Mouse (Mus musculus) kidney, postnatal 14 days (tissue): Measurements from ENCODE around the gene Unkl.
A peak's percentile ranks its signal among the peaks of the same experiment; 100 is the strongest.
"Not testable (repeated sequence)": the region's sequence is repeated elsewhere in the genome, so short reads cannot be mapped to it uniquely, and the experiment has no call there.

Source experiments
- DNase-seq: peaks from one replicate; pipeline ENCODE4 v3.0.0; 2022; ENCODE audit warnings: mixed read lengths

Gene Unkl

GRCm38 (mm10) chr17:25220746-25221145, 32.5 kb downstream of the Unkl start:
- no peak for DNase-seq

GRCm38 (mm10) chr17:25221821-25222503, 33.8 kb downstream of the Unkl start:
- DNase-seq = peak; percentile 82

DNA sequence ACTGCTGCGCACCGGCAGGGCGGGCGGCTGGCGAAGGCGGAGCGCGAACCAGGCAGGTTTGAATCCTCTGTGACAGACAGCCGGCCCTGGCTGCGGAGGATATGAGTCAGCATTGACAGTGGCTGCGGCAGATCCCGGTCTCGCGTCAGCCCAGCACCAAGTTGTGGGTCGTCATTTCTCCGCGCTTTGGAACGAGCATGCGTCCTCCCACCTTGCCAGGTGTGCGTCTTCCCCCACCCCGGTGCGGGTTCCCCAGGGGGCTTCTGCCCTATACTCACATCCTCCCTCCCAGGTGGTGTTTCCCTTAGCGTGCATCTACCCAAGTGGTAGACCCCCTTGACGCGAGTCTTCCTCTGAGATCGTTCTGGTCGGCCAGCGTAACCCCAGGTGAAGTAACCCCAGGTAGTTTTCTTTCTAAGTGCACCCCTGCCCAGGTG, 34.3 kb downstream of the Unkl start:
- DNase-seq = not testable (repeated sequence)

GRCm38 (mm10) chr17:25222951-25223601, 34.9 kb downstream of the Unkl start:
- DNase-seq = no peak

GRCm38 (mm10) chr17:25224586-25225222, 36.5 kb downstream of the Unkl start:
- peak; percentile 11 for DNase-seq

DNA sequence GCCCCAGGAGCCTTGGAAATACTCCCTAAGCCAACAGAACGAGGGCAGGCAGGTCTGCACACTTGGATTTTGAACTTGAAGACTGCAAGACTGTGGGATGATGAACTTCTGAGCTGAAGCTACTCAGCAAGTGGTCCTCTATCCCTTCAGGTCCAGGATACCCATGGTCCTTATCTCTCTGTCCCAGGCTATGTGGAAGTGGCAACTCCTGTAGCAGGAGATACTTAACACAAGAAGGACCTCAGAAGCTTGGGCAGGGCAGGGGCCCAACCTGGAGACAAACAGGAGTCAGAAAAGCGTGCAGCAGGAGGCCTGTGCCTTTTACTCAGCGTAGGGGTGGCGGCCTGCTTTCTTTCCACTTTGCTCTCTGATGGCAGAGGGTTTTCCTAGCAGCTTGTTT, 37.5 kb downstream of the Unkl start:
- DNase-seq = no peak

GRCm38 (mm10) chr17:25227991-25228390, 39.8 kb downstream of the Unkl start:
- DNase-seq = peak; percentile 39

DNA sequence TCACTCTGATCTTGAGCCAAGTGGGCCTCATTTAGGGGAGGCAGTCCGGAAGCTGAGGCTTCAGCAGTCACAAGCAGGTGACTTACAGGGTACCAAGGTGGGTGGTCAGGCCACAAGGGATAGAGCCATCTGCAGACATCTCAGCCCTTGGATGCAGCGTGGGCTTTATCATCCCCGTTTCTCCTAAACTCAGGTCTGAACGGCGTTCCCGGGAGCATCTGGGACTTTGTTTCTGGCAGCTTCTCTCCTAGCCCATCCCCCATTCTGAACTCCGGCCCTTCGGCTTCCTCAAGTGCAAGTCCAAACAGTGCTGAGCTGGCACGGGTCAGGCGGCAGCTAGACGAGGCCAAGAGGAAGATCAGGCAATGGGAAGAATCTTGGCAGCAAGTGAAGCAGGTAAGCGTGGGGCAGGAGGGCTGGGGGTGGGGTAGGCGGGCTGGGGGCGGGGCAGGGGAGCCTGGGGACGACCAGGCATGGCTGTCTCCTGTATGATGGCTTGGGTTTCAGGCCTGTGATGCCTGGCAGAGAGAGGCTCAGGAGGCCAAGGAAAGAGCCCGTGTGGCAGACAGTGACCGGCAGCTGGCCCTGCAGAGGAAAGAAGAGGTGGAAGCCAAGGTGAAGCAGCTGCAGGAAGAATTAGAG, 41.9 kb downstream of the Unkl start:
- DNase-seq = peak; percentile 34

- DNase-seq = peak; percentile 66
These were observed 42.5 kb downstream of the Unkl start for GRCm38 (mm10) chr17:25230700-25231099.

DNA sequence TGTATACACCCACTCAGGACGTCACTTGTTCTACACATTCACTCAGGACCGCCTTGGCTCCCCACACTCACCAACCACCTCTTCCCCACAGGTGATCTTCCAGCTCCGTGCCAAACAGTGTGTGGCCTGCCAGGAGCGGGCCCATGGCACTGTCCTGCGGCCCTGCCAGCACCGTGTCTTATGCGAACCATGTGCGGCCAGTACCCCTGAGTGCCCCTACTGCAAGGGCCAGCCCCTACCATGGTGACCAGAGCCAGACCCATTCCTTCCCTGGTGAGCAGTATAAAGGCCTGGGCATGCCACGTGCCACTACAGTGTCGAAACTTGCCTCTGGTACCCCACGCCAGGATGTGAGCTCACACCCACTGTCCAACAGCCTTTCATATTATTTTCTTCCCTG, 43.4 kb downstream of the Unkl start:
- not testable (repeated sequence) for DNase-seq

GRCm38 (mm10) chr17:25235635-25236034, 47.4 kb downstream of the Unkl start:
- DNase-seq = no peak

GRCm38 (mm10) chr17:25239695-25240636, 51.8 kb downstream of the Unkl start, which contains the start of the genes Gnptg and Tsr3:
Gene Gnptg (minus strand): TSS chr17:25240124.
Gene Tsr3 (plus strand): TSS chr17:25240170.
- peak; percentile 93 for DNase-seq

DNA sequence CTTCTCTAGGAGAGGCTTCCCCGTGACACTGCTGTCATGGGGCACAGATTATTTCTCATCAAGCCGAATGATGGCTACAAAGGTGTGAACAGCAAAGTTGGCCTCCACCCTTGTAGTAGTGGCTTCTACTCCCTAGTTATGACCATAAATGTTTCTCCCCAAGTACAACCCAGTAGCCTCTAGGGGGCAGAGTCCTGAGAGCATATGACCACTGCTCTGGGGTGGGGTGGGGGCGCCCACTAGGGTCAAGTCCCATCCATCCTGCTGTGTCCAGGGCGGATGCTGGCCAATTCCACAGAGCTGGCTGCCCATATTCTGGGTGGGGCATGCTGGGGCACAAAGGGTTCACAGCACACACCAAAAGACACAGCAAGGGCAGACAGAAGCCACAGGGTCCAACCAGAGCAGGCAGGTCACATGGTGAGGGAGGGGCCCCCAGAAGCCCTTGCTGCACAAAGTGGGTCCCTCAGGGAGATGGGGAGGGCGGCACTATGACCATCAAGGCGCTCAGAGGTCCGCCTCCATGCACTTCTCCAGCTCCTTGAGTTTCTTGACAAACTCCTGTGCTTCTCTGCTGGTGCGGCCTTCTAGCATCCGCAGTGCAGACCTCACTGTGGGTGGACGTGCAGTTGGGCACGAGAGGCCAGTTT, 55.1 kb downstream of the Unkl start:
- DNase-seq = no peak

DNA sequence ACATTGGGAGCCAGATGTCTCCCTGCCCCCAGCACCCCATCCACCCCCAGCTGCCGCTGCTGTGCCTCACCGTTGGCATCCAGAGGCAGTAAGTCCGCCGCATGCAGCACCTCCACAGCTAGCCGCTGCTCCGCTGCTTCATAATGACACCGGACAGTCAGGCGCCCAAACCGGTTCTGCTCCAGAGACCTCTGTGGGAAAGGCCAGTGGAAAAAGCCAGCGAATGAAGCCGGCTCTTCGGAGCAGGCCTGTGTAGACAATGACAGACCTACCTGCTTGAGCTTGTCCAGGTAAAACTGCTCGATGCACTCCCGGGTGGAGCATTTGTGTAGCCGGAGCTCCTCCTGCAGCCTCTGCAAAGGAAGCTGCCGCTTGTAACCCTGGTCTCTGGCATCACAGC, 56.0 kb downstream of the Unkl start:
- DNase-seq = peak; percentile 32

- DNase-seq = no peak
These were observed 60.0 kb downstream of the Unkl start for GRCm38 (mm10) chr17:25248033-25248750.

DNA sequence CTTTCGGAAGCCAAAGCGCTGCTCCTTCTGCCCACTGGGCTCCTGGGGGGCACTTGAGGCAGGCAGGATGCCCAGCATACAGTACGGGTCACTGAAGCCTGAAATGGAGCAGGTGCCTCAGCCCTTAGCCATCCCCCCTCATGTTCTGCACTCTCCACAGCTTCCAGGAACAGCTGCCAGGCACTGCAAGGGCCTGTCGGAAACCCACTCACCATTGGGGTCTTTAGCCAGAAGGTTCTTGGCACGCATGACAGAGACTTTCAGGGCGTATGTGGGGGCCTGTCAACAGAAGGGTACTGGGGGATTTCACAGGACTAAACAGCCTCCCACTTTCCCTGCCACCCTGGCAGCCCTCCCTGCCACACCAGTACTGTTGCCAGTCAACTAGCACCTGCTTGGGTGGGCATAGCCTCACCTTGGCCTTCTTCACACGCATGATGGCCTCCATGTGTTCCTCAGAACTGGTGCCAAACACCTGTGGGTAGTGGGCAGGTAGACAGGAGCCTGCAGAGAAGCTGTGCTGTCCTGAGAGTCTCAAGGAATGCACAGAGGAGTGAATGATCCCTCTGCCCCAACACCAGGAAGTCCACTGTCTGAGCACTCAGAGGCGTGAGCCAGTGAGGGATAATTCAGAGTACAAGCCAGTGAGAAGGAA, 62.1 kb downstream of the Unkl start:
- DNase-seq = no peak

GRCm38 (mm10) chr17:25252643-25253042, 64.4 kb downstream of the Unkl start:
- DNase-seq = no peak

GRCm38 (mm10) chr17:25253760-25254159, 65.6 kb downstream of the Unkl start:
- no peak for DNase-seq

DNA sequence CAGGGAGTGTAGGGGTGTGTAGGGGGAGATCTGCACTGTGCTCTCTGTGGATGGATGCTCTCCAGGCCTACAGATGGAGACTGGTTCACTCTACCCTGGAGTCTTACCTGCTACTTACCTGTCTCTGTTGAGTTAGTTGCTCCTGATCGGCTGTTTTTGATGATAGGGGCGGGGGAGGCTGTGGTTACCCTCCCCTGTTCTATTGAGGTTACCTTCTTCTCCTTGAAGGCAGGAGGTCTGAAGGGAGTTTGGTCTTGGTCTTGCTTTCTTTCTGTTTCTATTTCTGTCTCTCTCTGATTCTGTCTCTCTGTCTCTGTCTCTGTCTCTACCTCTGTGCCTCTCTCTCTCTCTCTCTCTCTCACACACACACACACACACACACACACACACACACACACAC, 66.9 kb downstream of the Unkl start:
- no peak for DNase-seq

GRCm38 (mm10) chr17:25256140-25256754, 68.0 kb downstream of the Unkl start, which contains the start of gene Baiap3:
Gene Baiap3 (minus strand): TSS chr17:25256364.
- DNase-seq = peak; percentile 58
